Mouse (Mus musculus) liver, embryonic 11.5 days (tissue): ENCODE measurements around the gene Mum1. TPM values are rescaled to one million over a fixed set of nuclear protein-coding genes. Genes with fewer than 3 reads are reported as not detected.
"Not testable (repeated sequence)": the region's sequence is repeated elsewhere in the genome, so short reads cannot be mapped to it uniquely, and the experiment has no call there.

Experiments used
- ATAC-seq: fragments of 200-750 bp; cut with Nextera tagmentation; replicated peaks from 2 replicates; pipeline ENCODE4 v1.8.0; 2017; ENCODE audit warnings: moderate number of reproducible peaks, mild to moderate bottlenecking, moderate TSS enrichment, moderate library complexity; ENCODE audit not compliant: low FRiP score
- DNase-seq: peaks from one replicate; pipeline ENCODE4 v3.0.0-alpha.2; 2017; ENCODE audit warnings: low spot score
- H3K27ac ChIP-seq: fragments of 300-500 bp; sonication (generic); 2 replicates; pipeline ENCODE4 v1.5.1; 2014; ENCODE audit warnings: mild to moderate bottlenecking, low read depth, low read length, control low read depth
- H3K27me3 ChIP-seq: fragments of 300-500 bp; sonication (generic); replicated peaks from 2 replicates; pipeline ENCODE4 v1.6.1; 2014; ENCODE audit warnings: low read length, mixed read lengths; ENCODE audit not compliant: control insufficient read depth, insufficient read depth
- H3K36me3 ChIP-seq: fragments of 300-500 bp; sonication (generic); 2 replicates; pipeline ENCODE4 v1.6.1; 2014; ENCODE audit warnings: mild to moderate bottlenecking, low read length, moderate library complexity, mixed read lengths; ENCODE audit not compliant: control insufficient read depth, insufficient read depth
- H3K4me1 ChIP-seq: fragments of 300-500 bp; sonication (generic); replicated peaks from 2 replicates; pipeline ENCODE4 v1.6.1; 2014; ENCODE audit warnings: low read length, mixed read lengths; ENCODE audit not compliant: control insufficient read depth, insufficient read depth
- H3K4me2 ChIP-seq: fragments of 300-500 bp; sonication (generic); 2 replicates; pipeline ENCODE4 v1.6.1; 2014; ENCODE audit warnings: mild to moderate bottlenecking, control low read depth, moderate library complexity
- H3K4me3 ChIP-seq: fragments of 300-500 bp; sonication (generic); 2 replicates; pipeline ENCODE4 v1.5.1; 2014; ENCODE audit warnings: low read depth, low read length, control low read depth
- H3K9ac ChIP-seq: fragments of 300-500 bp; sonication (generic); 2 replicates; pipeline ENCODE4 v1.6.1; 2014; ENCODE audit warnings: low read depth, low read length, control low read depth
- H3K9me3 ChIP-seq: fragments of 300-500 bp; sonication (generic); 2 replicates; pipeline ENCODE4 v1.6.1; 2016; ENCODE audit warnings: low read length, inconsistent platforms, mixed read lengths; ENCODE audit not compliant: control insufficient read depth
- WGBS: fragments of 180-500 bp; shearing (Covaris S2); extraction: QIAGEN DNeasy Blood & Tissue Kit; methylation state at CpG from one replicate; pipeline ENCODE4 v1.1.7; 2014; 5-methylcytosine and 5-hydroxymethylcytosine counted together
- polyA plus RNA-seq: library from polyadenylated mRNA; unstranded; fragments of >200 nt; fragmentation: Nextera tagmentation; extraction: Ambion mirVana; gene quantifications from 2 replicates; pipeline ENCODE4 v1.2.1, GENCODE M21; 2014

The Mum1 gene
- polyA plus RNA-seq, 1 experiment from 2014 or later = 71.0 TPM

GRCm38 (mm10) chr10:80223137-80223536 is 3.1 kb upstream of the Mum1 start:
- ATAC-seq, H3K36me3 ChIP-seq, H3K27ac ChIP-seq, DNase-seq, H3K27me3 ChIP-seq, H3K9ac ChIP-seq, H3K9me3 ChIP-seq, H3K4me2 ChIP-seq, H3K4me3 ChIP-seq: not testable (repeated sequence)
- peaks cover 10% of the 10 kb centered on the region for H3K4me1 ChIP-seq
- 31% methylated on average over 2 of the region's 2 CpGs for WGBS

DNA sequence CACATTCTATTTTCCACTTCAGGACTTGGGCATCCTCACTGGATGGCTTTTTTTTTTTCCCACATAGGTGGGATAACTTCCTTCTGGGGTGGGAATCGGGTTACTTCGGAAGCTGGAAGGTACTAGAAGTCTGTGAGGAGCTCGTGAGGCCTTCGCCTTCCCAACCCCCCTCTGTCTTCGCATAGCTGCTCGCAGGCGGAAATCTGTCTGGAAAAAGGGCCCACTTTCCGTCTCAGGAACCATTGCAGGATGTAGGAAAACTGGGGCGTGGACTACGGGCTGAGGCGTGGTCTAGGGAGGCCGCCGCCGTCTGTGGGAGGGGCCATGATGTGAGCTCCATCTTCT is 191 bp upstream of the Mum1 start:
- Histone ChIP-seq H3K9me3 (no peaks in the 10 kb centered on the region), H3K27me3 (no peaks in the 10 kb centered on the region), H3K27ac (0 out of 2 replicates have a peak overlapping the region, but pooled peaks have one; percentile 17), H3K4me3 (peak overlapping the region; percentile 90), H3K36me3 (peaks cover 14% of the 10 kb centered on the region), H3K4me2 (peak overlapping the region; percentile 56), H3K4me1 (peaks cover 16% of the 10 kb centered on the region), H3K9ac (peak overlapping the region; percentile 32)
- no peak for ATAC-seq
- DNase-seq = no peak
- WGBS = 2% methylated on average over 14 of the region's 14 CpGs

GRCm38 (mm10) chr10:80227166-80227539 is 919 bp downstream of the Mum1 start:
- H3K36me3 ChIP-seq = peaks cover 14% of the 10 kb centered on the region
- peak overlapping the region; percentile 92 for H3K4me2 ChIP-seq
- H3K4me1 ChIP-seq = peaks cover 16% of the 10 kb centered on the region
- 10% methylated on average over 10 of the region's 10 CpGs for WGBS
- DNase-seq (no peak), ATAC-seq (peak; percentile 1; the same call in 1 of the 2 replicates)
- H3K27me3 ChIP-seq = no peaks in the 10 kb centered on the region
- H3K9me3 ChIP-seq = no peaks in the 10 kb centered on the region
- H3K9ac ChIP-seq = peak overlapping the region; percentile 94
- H3K27ac ChIP-seq = peak overlapping the region; percentile 96
- peak overlapping the region; percentile 90 for H3K4me3 ChIP-seq

DNA sequence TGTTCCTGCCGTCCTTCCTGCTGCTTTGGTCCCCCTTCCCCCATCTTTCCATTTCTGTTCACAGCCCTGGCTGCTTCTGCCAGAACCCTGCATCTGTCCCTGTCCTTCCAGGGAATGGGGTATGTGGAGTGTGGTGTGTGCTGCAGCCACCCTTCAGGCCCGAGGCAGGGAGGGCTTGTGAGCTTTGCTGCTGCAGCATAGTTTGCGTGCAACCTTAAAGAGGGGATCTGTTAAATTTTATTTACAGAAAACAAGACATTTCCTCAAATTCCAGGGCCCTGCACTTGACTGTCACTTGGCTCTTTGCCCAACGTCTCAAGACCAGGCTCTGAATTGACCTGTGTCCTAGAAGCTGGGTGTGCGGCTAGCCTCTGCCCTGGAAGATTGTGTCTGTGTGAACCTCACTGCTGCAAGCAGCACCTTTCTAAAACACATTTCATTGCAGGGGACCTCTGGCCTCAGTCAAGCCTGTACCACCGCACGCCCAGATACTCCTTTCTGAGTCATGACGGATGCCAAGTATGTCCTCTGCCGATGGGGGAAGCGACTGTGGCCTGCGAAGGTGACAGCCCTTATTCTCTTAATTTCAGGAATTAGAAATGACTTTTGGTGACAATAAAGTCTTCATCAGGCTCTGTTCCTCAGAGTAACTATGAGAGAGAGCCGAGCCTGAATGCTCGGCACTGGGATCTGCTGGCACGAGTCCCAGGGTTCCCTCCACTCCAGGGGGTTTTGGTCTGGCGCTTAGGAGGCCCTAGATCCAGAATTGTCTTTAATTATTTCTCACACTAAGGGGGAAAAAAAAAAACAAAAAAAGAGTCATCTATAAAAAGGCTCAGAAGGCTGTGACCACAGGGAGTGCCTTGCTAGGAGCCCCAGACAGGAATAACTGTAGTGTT is 1.9 kb downstream of the Mum1 start:
- Histone ChIP-seq H3K27me3 (no peaks in the 10 kb centered on the region), H3K9ac (peak overlapping the region; percentile 94), H3K4me1 (peaks cover 16% of the 10 kb centered on the region), H3K4me3 (peak overlapping the region; percentile 90), H3K9me3 (no peaks in the 10 kb centered on the region), H3K4me2 (peak overlapping the region; percentile 92), H3K36me3 (peaks cover 23% of the 10 kb centered on the region), H3K27ac (peak overlapping the region; percentile 96)
- ATAC-seq (no peak), DNase-seq (no peak)
- WGBS = 78% methylated on average over 15 of the region's 15 CpGs

DNA sequence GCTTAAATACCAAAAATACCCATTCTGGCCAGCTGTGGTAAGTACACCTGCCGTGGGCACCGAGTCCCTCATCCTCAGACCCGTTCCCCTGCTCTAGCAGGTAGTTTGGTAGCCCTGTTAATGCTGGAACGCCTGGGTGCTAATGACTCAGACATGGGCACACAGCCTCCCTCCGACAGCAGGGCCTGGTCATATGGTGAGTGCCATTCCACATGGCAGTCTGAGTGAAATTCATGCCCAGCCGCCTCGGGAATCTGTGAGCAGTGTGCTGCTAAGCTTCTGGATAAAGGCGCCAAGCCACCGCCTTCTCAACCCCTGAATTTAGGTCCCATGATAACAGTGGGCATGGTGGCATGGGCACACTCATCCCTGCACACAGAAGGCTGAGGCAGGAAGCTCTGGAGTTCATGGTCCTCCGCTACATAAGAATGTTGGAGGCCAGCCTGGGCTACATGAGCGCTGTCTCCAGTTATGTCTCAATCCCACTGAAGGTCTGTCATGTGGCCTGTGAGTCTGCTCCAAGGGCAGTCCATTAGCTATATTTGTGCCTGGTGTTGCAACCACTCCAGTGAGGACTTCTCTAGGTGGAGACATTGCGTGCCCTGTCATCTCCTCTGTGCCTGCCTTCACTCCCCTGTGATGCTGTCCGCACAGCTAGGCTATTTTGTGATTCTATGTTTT is 10.1 kb downstream of the Mum1 start:
- Histone ChIP-seq H3K4me1 (no peaks in the 10 kb centered on the region), H3K4me2 (no peak overlapping the region), H3K9ac (no peak overlapping the region), H3K36me3 (peaks cover 81% of the 10 kb centered on the region), H3K27me3 (no peaks in the 10 kb centered on the region), H3K4me3 (no peak overlapping the region), H3K27ac (no peak overlapping the region), H3K9me3 (no peaks in the 10 kb centered on the region)
- 92% methylated on average over 13 of the region's 13 CpGs for whole genome bisulfite sequencing
- ATAC-seq (no peak), DNase-seq (no peak)

DNA sequence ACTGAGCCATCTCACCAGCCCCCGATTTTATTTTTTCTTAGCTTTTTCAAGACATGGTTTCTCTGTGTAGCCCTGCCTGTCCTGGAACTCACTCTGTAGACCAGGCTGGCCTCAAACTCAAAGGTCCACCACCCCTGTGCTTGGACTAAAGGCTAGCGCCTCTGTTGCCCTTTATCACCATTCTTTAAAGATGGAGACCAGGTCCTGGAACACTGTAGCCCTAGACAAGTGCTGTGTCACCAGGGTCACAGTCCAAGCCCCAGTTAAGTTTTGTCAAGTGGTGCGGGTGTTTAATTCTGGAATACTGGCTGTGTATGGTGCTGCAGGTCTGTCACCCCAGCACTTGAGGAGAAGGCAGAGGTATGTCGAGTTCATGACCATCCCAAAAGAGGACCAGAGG is 10.8 kb downstream of the Mum1 start:
- Histone ChIP-seq H3K27me3 (no peaks in the 10 kb centered on the region), H3K9me3 (no peaks in the 10 kb centered on the region), H3K4me3 (no peak overlapping the region), H3K9ac (no peak overlapping the region), H3K4me1 (peaks cover 2% of the 10 kb centered on the region), H3K4me2 (no peak overlapping the region), H3K27ac (no peak overlapping the region), H3K36me3 (peaks cover 85% of the 10 kb centered on the region)
- WGBS = 85% methylated on average over 4 of the region's 4 CpGs
- ATAC-seq (no peak), DNase-seq (no peak)

DNA sequence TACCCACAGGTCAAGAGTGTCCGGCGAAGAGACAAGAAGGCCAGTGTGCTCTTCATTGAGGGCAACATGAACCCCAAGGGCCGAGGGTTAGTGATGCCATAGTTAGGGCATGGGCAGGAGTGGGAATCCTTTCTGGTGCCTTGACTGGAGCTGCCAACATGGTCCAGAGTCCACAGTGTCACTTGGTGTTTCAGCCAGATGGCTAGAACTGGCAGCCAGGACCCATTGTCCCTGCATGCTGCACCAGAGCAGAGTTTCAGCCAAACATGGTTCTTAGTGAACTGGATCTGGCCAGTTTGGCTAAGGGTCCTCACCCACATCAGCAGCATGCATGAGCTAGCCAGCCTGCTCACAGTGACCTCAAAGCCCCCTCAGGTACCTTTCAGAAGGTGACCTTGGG is 12.1 kb downstream of the Mum1 start:
- Histone ChIP-seq H3K27ac (no peak overlapping the region), H3K4me3 (no peak overlapping the region), H3K27me3 (no peaks in the 10 kb centered on the region), H3K4me2 (no peak overlapping the region), H3K36me3 (peaks cover 85% of the 10 kb centered on the region), H3K9me3 (no peaks in the 10 kb centered on the region), H3K9ac (no peak overlapping the region), H3K4me1 (peaks cover 5% of the 10 kb centered on the region)
- ATAC-seq (no peak), DNase-seq (no peak)
- 91% methylated on average over 3 of the region's 3 CpGs for WGBS

DNA sequence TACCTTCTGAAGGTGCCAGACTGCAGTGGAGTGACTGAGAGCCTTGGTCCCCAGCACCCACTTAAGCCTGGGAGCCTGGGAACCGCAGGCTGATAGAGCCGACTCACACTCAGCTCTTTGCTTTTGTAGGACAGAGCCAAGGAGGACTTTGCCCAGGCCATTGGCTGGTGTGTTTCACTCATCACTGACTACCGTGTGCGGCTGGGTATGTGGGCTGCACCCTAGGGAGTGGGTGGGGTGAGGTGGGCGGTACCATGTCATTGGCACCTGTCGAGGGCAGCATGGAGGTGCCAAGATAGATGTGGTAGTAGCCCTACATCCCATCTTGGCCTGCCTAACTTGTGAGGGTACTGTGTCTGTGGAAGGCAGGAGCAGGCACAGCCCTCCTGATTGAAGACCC is 13.6 kb downstream of the Mum1 start:
- Histone ChIP-seq H3K4me3 (no peak overlapping the region), H3K27me3 (no peaks in the 10 kb centered on the region), H3K36me3 (peaks cover 83% of the 10 kb centered on the region), H3K4me1 (peaks cover 5% of the 10 kb centered on the region), H3K9ac (no peak overlapping the region), H3K27ac (no peak overlapping the region), H3K4me2 (no peak overlapping the region), H3K9me3 (no peaks in the 10 kb centered on the region)
- DNase-seq (no peak), ATAC-seq (no peak)
- 92% methylated on average over 6 of the region's 6 CpGs for WGBS
